Mouse (Mus musculus) erythroblast, embryonic 14.5 days (primary cell): ENCODE measurements around the gene Tmem72.

Experiments used
- GATA1 ChIP-seq: IDR thresholded peaks from 2 replicates; pipeline ENCODE4 v1.6.1; 2012; ENCODE audit warnings: low read length, inconsistent platforms, mixed read lengths
- TAL1 ChIP-seq: IDR thresholded peaks from 3 replicates; pipeline ENCODE4 v1.6.1; 2012; ENCODE audit warnings: low read length, inconsistent platforms, mixed read lengths

DNA sequence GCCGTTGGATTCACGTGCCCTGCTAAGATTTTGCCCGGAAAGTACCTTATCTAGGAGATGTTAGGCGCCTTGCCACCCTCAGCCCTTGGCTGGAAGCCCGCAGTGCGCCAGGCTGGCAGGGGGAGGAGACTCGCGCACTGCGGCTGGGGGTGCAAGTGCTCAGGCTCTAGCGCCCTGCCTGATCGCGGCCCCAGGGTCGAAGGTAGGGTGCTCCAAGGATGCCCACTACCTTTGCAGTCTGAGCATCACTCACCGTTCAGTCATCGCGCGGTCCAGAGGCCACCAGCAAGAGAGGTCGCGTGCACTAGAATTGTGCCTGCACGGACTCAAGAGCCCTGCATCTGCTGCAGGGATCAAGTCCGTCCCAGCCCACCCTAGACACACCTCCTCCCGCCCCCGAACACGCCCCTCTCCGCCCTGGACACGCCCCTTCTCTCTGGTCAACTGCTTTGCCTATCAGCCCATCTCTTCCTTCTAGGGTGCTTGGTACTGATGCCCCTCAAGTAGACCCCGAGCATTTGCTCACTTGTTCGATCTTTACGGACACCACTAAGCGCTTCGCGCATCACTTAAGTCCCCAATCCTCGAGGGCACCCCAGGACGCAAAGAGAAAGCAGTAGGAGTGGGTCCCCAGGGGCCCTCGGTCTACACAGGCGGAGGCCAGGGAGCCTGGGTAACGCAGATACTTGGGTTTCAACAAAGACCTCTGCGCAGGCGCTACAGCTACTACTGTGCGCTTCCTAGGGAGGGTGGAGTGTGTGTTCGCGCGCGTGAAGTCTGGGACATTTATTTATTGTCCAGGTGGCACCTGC, 43.0 kb downstream of the Tmem72 start, which contains the start of gene Rassf4:
- TF ChIP-seq TAL1 (no peak), GATA1 (no peak)
